Mouse (Mus musculus): Measurements from ENCODE around the gene Nadsyn1.

Nadsyn1 gene

GRCm38 (mm10) chr7:143822375-143823265 is at the start of gene Nadsyn1, which contains the start of gene Dhcr7:
Gene Nadsyn1, minus strand, starts transcription at chr7:143822849.
Gene Dhcr7, plus strand, starts transcription at chr7:143823145.
- peak; percentile 95 for DNase-seq (ENCODE audit: low read depth, low spot score)

GRCm38 (mm10) chr7:143868874-143869273 is 46.2 kb upstream of the Nadsyn1 start:
- no peak for DNase-seq (ENCODE audit: low read depth, low spot score)

- DNase-seq (ENCODE audit: low read depth, low spot score): no peak
These were observed 43.9 kb upstream of the Nadsyn1 start, which contains the start of gene Gm498 for GRCm38 (mm10) chr7:143866538-143866937. Gene Gm498, plus strand, starts transcription at chr7:143866838.

- DNase-seq (ENCODE audit: low read depth, low spot score): no peak
These were observed 26.3 kb upstream of the Nadsyn1 start for GRCm38 (mm10) chr7:143848768-143849482.

- DNase-seq (ENCODE audit: low read depth, low spot score): no peak
These were observed 25.6 kb upstream of the Nadsyn1 start for GRCm38 (mm10) chr7:143848127-143848767.

- DNase-seq (ENCODE audit: low read depth, low spot score): no peak
These were observed 18.7 kb upstream of the Nadsyn1 start for GRCm38 (mm10) chr7:143841301-143841700.

- no peak for DNase-seq (ENCODE audit: low read depth, low spot score)
These were observed 17.5 kb upstream of the Nadsyn1 start for GRCm38 (mm10) chr7:143840121-143840520.

GRCm38 (mm10) chr7:143837705-143838358 is 15.2 kb upstream of the Nadsyn1 start:
- no peak for DNase-seq (ENCODE audit: low read depth, low spot score)

GRCm38 (mm10) chr7:143834972-143835371 is 12.3 kb upstream of the Nadsyn1 start:
- DNase-seq (ENCODE audit: low read depth, low spot score): no peak

GRCm38 (mm10) chr7:143834316-143834715 is 11.7 kb upstream of the Nadsyn1 start:
- no peak for DNase-seq (ENCODE audit: low read depth, low spot score)

- DNase-seq (ENCODE audit: low read depth, low spot score): no peak
These were observed 11.0 kb upstream of the Nadsyn1 start for GRCm38 (mm10) chr7:143833581-143834190.

GRCm38 (mm10) chr7:143832611-143833010 is 10.0 kb upstream of the Nadsyn1 start:
- no peak for DNase-seq (ENCODE audit: low read depth, low spot score)

GRCm38 (mm10) chr7:143832196-143832595 is 9.5 kb upstream of the Nadsyn1 start:
- DNase-seq (ENCODE audit: low read depth, low spot score): no peak

GRCm38 (mm10) chr7:143830399-143830798 is 7.8 kb upstream of the Nadsyn1 start:
- DNase-seq (ENCODE audit: low read depth, low spot score): no peak

GRCm38 (mm10) chr7:143829504-143830331 is 7.1 kb upstream of the Nadsyn1 start:
- DNase-seq (ENCODE audit: low read depth, low spot score): peak; percentile 92

- DNase-seq (ENCODE audit: low read depth, low spot score): no peak
These were observed 4.3 kb upstream of the Nadsyn1 start for GRCm38 (mm10) chr7:143826985-143827384.

- no peak for DNase-seq (ENCODE audit: low read depth, low spot score)
These were observed 587 bp upstream of the Nadsyn1 start for GRCm38 (mm10) chr7:143823266-143823605.

GRCm38 (mm10) chr7:143821241-143821640 is 1.4 kb downstream of the Nadsyn1 start:
- DNase-seq (ENCODE audit: low read depth, low spot score): no peak

GRCm38 (mm10) chr7:143819201-143819600 is 3.4 kb downstream of the Nadsyn1 start:
- no peak for DNase-seq (ENCODE audit: low read depth, low spot score)

GRCm38 (mm10) chr7:143808909-143809308 is 13.7 kb downstream of the Nadsyn1 start:
- no peak for DNase-seq (ENCODE audit: low read depth, low spot score)

Measured in retina, adult 2 months (tissue).